Mouse (Mus musculus) C2C12 (cell line): ENCODE measurements around the gene Capsl.

Source experiments
- CEBPB ChIP-seq: IDR thresholded peaks from one replicate; pipeline ENCODE4 v1.6.1; 2011; ENCODE audit warnings: low read depth, mild to moderate bottlenecking, control low read depth, moderate library complexity
- CTCF ChIP-seq: IDR thresholded peaks from one replicate; pipeline ENCODE4 v1.5.1; 2011; ENCODE audit not compliant: control insufficient read depth, insufficient read depth, insufficient read length
- FOSL1 ChIP-seq: IDR thresholded peaks from one replicate; pipeline ENCODE4 v1.8.0; 2011; ENCODE audit warnings: mild to moderate bottlenecking, low read length; ENCODE audit not compliant: poor library complexity, insufficient read depth, severe bottlenecking
- MAX ChIP-seq: IDR thresholded peaks from one replicate; pipeline ENCODE4 v1.6.1; 2011; ENCODE audit warnings: mild to moderate bottlenecking, control low read depth
- MYOG ChIP-seq: IDR thresholded peaks from one replicate; pipeline ENCODE4 v1.6.1; 2011; ENCODE audit not compliant: control insufficient read depth, insufficient read length; ENCODE audit errors: extremely low read depth
- USF1 ChIP-seq: IDR thresholded peaks from one replicate; pipeline ENCODE4 v1.6.1; 2011; ENCODE audit warnings: low read depth, mild to moderate bottlenecking, control low read depth, moderate library complexity

- TF ChIP-seq MYOG (no peak), MAX (no peak), CTCF (no peak), USF1 (no peak), CEBPB (no peak), FOSL1 (no peak)
Observed at GRCm38 (mm10) chr15:9464039-9464438, 28.2 kb downstream of the Capsl start.
